Mouse (Mus musculus) midbrain, embryonic 16.5 days (tissue): ENCODE results near the gene Prm3. TPM values are rescaled to one million over a fixed set of nuclear protein-coding genes. Genes with fewer than 3 reads are reported as not detected.
"Not testable (repeated sequence)": the region's sequence is repeated elsewhere in the genome, so short reads cannot be mapped to it uniquely, and the experiment has no call there.

Source experiments
- ATAC-seq: fragments of 200-750 bp; cut with Nextera tagmentation; 2 replicates; pipeline ENCODE4 v1.8.0; 2017; ENCODE audit warnings: moderate TSS enrichment
- H3K27ac ChIP-seq: fragments of 300-500 bp; sonication (generic); 2 replicates; pipeline ENCODE4 v1.5.1; 2014; ENCODE audit warnings: mild to moderate bottlenecking, low read length, mixed read lengths
- H3K27me3 ChIP-seq: fragments of 300-500 bp; sonication (generic); 2 replicates; pipeline ENCODE4 v1.6.1; 2014; ENCODE audit warnings: low read depth, low read length, mixed read lengths; ENCODE audit not compliant: control insufficient read depth, insufficient read depth
- H3K36me3 ChIP-seq: fragments of 300-500 bp; sonication (generic); 2 replicates; pipeline ENCODE4 v1.6.1; 2014; ENCODE audit warnings: mild to moderate bottlenecking, low read length, moderate library complexity, mixed read lengths; ENCODE audit not compliant: control insufficient read depth, insufficient read depth
- H3K4me1 ChIP-seq: fragments of 300-500 bp; sonication (generic); 2 replicates; pipeline ENCODE4 v1.6.1; 2014; ENCODE audit warnings: mild to moderate bottlenecking, low read length, mixed read lengths; ENCODE audit not compliant: control insufficient read depth, insufficient read depth
- H3K4me2 ChIP-seq: fragments of 300-500 bp; sonication (generic); 2 replicates; pipeline ENCODE4 v1.6.1; 2014; ENCODE audit warnings: mild to moderate bottlenecking, low read length, mixed read lengths
- H3K4me3 ChIP-seq: fragments of 300-500 bp; sonication (generic); 2 replicates; pipeline ENCODE4 v1.5.1; 2014; ENCODE audit warnings: low read depth, mild to moderate bottlenecking, low read length, moderate library complexity, mixed read lengths
- H3K9ac ChIP-seq: fragments of 300-500 bp; sonication (generic); 2 replicates; pipeline ENCODE4 v1.6.1; 2014; ENCODE audit warnings: low read depth, low read length, mixed read lengths
- H3K9me3 ChIP-seq: fragments of 300-500 bp; sonication (generic); replicated peaks from 2 replicates; pipeline ENCODE4 v1.6.1; 2014; ENCODE audit warnings: mild to moderate bottlenecking, low read length, mixed read lengths; ENCODE audit not compliant: control insufficient read depth, poor library complexity, severe bottlenecking
- WGBS: fragments of 180-500 bp; shearing (Covaris S2); extraction: QIAGEN DNeasy Blood & Tissue Kit; methylation state at CpG from one replicate; pipeline ENCODE4 v1.1.7; 2014; 5-methylcytosine and 5-hydroxymethylcytosine counted together
- polyA plus RNA-seq: library from polyadenylated mRNA; unstranded; fragments of >200 nt; fragmentation: Nextera tagmentation; extraction: Ambion mirVana; gene quantifications from 2 replicates; pipeline ENCODE4 v1.2.1, GENCODE M21; 2015

Prm3 gene
- polyA plus RNA-seq, 1 experiment from 2014 or later = not detected

GRCm38 (mm10) chr16:10812865-10813371 lies 22.2 kb upstream of the Prm3 start, which contains the start of gene Gm11172:
Gene Gm11172 (plus strand): TSS chr16:10812915.
- Histone ChIP-seq H3K4me2 (no peak within 1 kb of the TSS), H3K36me3 (no peaks in the 10 kb centered on the region), H3K9me3 (no peaks in the 10 kb centered on the region), H3K27ac (no peak within 1 kb of the TSS), H3K9ac (no peak within 1 kb of the TSS), H3K4me3 (no peak within 1 kb of the TSS), H3K27me3 (no peaks in the 10 kb centered on the region), H3K4me1 (no peaks in the 10 kb centered on the region)
- ATAC-seq = no peak
- 97% methylated on average over 2 of the region's 2 CpGs for WGBS

- H3K9me3 ChIP-seq = no peaks in the 10 kb centered on the region
- no peak overlapping the region for H3K27ac ChIP-seq
- H3K36me3 ChIP-seq = no peaks in the 10 kb centered on the region
- no peak overlapping the region for H3K4me2 ChIP-seq
- H3K4me1 ChIP-seq = no peaks in the 10 kb centered on the region
- WGBS = 93% methylated on average over 1 of the region's 1 CpGs
- H3K27me3 ChIP-seq = no peaks in the 10 kb centered on the region
- ATAC-seq = no peak
- H3K4me3 ChIP-seq = no peak overlapping the region
- H3K9ac ChIP-seq = no peak overlapping the region
These were observed 19.7 kb upstream of the Prm3 start for GRCm38 (mm10) chr16:10810376-10810775.

- Histone ChIP-seq H3K4me1 (no peaks in the 10 kb centered on the region), H3K9ac (no peak within 1 kb of the TSS), H3K27me3 (no peaks in the 10 kb centered on the region), H3K4me2 (no peak within 1 kb of the TSS), H3K27ac (no peak within 1 kb of the TSS), H3K4me3 (no peak within 1 kb of the TSS), H3K36me3 (no peaks in the 10 kb centered on the region), H3K9me3 (no peaks in the 10 kb centered on the region)
- no peak for ATAC-seq
- 81% methylated on average over 10 of the region's 10 CpGs for WGBS
These were observed 15.2 kb upstream of the Prm3 start, which contains the start of gene Prm1 for GRCm38 (mm10) chr16:10805789-10806527. Gene Prm1 (minus strand): TSS chr16:10805839.

GRCm38 (mm10) chr16:10802420-10802819 lies 11.7 kb upstream of the Prm3 start:
- H3K27ac ChIP-seq, H3K9me3 ChIP-seq, H3K4me3 ChIP-seq, H3K4me1 ChIP-seq, H3K27me3 ChIP-seq, H3K9ac ChIP-seq, H3K4me2 ChIP-seq, ATAC-seq, H3K36me3 ChIP-seq: not testable (repeated sequence)
- WGBS = 88% methylated on average over 3 of the region's 3 CpGs

- no peaks in the 10 kb centered on the region for H3K4me1 ChIP-seq
- no peak within 1 kb of the TSS for H3K9ac ChIP-seq
- ATAC-seq = no peak
- H3K4me3 ChIP-seq = no peak within 1 kb of the TSS
- no peak within 1 kb of the TSS for H3K27ac ChIP-seq
- no peaks in the 10 kb centered on the region; the same call in 1 of the 2 replicates for H3K27me3 ChIP-seq
- no peaks in the 10 kb centered on the region for H3K36me3 ChIP-seq
- H3K9me3 ChIP-seq = no peaks in the 10 kb centered on the region
- 75% methylated on average over 6 of the region's 6 CpGs for WGBS
- no peak within 1 kb of the TSS for H3K4me2 ChIP-seq
These were observed 5.3 kb upstream of the Prm3 start, which contains the start of gene Prm2 for GRCm38 (mm10) chr16:10796034-10796433. Gene Prm2 (minus strand): TSS chr16:10796134.

GRCm38 (mm10) chr16:10788866-10789265 lies 1.8 kb downstream of the Prm3 start:
- H3K9ac ChIP-seq = no peak overlapping the region
- H3K36me3 ChIP-seq = no peaks in the 10 kb centered on the region
- no peak overlapping the region for H3K4me2 ChIP-seq
- 63% methylated on average over 4 of the region's 4 CpGs for WGBS
- no peak overlapping the region for H3K4me3 ChIP-seq
- no peaks in the 10 kb centered on the region for H3K27me3 ChIP-seq
- no peak for ATAC-seq
- no peak overlapping the region for H3K27ac ChIP-seq
- peaks cover 6% of the 10 kb centered on the region for H3K4me1 ChIP-seq
- no peaks in the 10 kb centered on the region for H3K9me3 ChIP-seq

GRCm38 (mm10) chr16:10788271-10788670 lies 2.4 kb downstream of the Prm3 start, which contains the start of gene Tnp2:
Gene Tnp2 (minus strand): TSS chr16:10788660.
- Histone ChIP-seq H3K4me1 (peaks cover 10% of the 10 kb centered on the region), H3K4me3 (no peak within 1 kb of the TSS), H3K27ac (no peak within 1 kb of the TSS), H3K27me3 (no peaks in the 10 kb centered on the region), H3K4me2 (no peak within 1 kb of the TSS), H3K9ac (no peak within 1 kb of the TSS), H3K9me3 (no peaks in the 10 kb centered on the region), H3K36me3 (no peaks in the 10 kb centered on the region)
- no peak for ATAC-seq
- 57% methylated on average over 16 of the region's 16 CpGs for WGBS

- H3K4me3 ChIP-seq = no peak overlapping the region
- ATAC-seq = no peak
- H3K4me1 ChIP-seq = peaks cover 10% of the 10 kb centered on the region
- no peaks in the 10 kb centered on the region for H3K9me3 ChIP-seq
- H3K27me3 ChIP-seq = no peaks in the 10 kb centered on the region
- no peak overlapping the region for H3K27ac ChIP-seq
- no peak overlapping the region for H3K4me2 ChIP-seq
- H3K36me3 ChIP-seq = no peaks in the 10 kb centered on the region
- WGBS = 82% methylated on average over 7 of the region's 7 CpGs
- no peak overlapping the region for H3K9ac ChIP-seq
These were observed 3.1 kb downstream of the Prm3 start for GRCm38 (mm10) chr16:10787548-10788058.
